7 mouse cellular contexts compared by ENCODE assay signal in genomic region chr2:27680058-27680457, GRCm38 (mm10). TPM values are rescaled to one million over a fixed set of nuclear protein-coding genes. Genes with fewer than 3 reads are reported as not detected.
DNase-seq lines count a peak whose midpoint lies in the region; ATAC-seq and TF ChIP-seq lines count a peak whose summit lies in the region.

No protein-coding gene starts in this region.

- no peak for TF ChIP-seq CTCF in spleen, adult 2 months (IDR thresholded peaks at IDR 0.05; ENCODE audit: extremely low read depth, insufficient read depth, insufficient read length, insufficient replicate concordance)

- no peak for TF ChIP-seq POLR2A in spleen, adult 2 months (IDR thresholded peaks at IDR 0.05; ENCODE audit: low read depth, low read length)

- no peaks in the 10 kb centered on the region for H3K36me3 ChIP-seq in spleen, adult 2 months (ENCODE audit: control insufficient read depth, insufficient read depth, low read length)
- H3K36me3 ChIP-seq in stomach, embryonic 15.5 days, result no peaks in the 10 kb centered on the region

- no peak overlapping the region for H3K4me3 ChIP-seq in spleen, adult 2 months (ENCODE audit: extremely low read depth, insufficient read depth, insufficient read length)
- peak overlapping the region; percentile 87; the same call in 1 of the 2 replicates for H3K4me3 ChIP-seq in stomach, embryonic 15.5 days (replicated peaks)

- DNase-seq in spleen, adult 2 months (ENCODE audit: low read depth in 1 of 2, low spot score in 2 of 2), result no peak
- no peak for DNase-seq in spleen, postnatal 10 days (ENCODE audit: low spot score in 2 of 2)
- peak; percentile 23 for DNase-seq in heart, postnatal 4 days
- DNase-seq in kidney, postnatal 4 days, result peak; percentile 18 to 46
- no peak for DNase-seq in adrenal gland, adult 8-10 months
- no peak for DNase-seq in layer of hippocampus, adult 9-10 months (ENCODE audit: low spot score)

- no peak for ATAC-seq in stomach, embryonic 15.5 days (ENCODE audit: insufficient read depth, low FRiP score, low read depth)

- H3K4me2 ChIP-seq in stomach, embryonic 15.5 days, result peak overlapping the region; percentile 94

- peak overlapping the region; percentile 56 for H3K27ac ChIP-seq in spleen, adult 2 months (ENCODE audit: insufficient read depth, low read length)
- peak overlapping the region; percentile 66 for H3K27ac ChIP-seq in stomach, embryonic 15.5 days

- 66% methylated on average over 6 of the region's 6 CpGs for WGBS in spleen, adult 2 months
- WGBS in stomach, embryonic 15.5 days, result 35% methylated on average over 6 of the region's 6 CpGs

- H3K4me1 ChIP-seq in spleen, adult 2 months (ENCODE audit: control insufficient read depth, insufficient read depth, insufficient read length), result no peaks in the 10 kb centered on the region; the same call in 1 of the 2 replicates
- peaks cover 74% of the 10 kb centered on the region for H3K4me1 ChIP-seq in stomach, embryonic 15.5 days

- H3K9me3 ChIP-seq in stomach, embryonic 15.5 days, result no peaks in the 10 kb centered on the region

- H3K27me3 ChIP-seq in spleen, adult 2 months (ENCODE audit: control insufficient read depth, insufficient read depth, low read length), result peaks cover 3% of the 10 kb centered on the region; the same call in 1 of the 2 replicates
- H3K27me3 ChIP-seq in stomach, embryonic 15.5 days (replicated peaks), result no peaks in the 10 kb centered on the region

- H3K9ac ChIP-seq in stomach, embryonic 15.5 days, result no peak overlapping the region; the same call in 1 of the 2 replicates

RNA-seq across cellular contexts. Expression of gene Rxra, which starts 3.8 kb away (rescaled TPM):
- 40.6 and 44.9 TPM in 2 replicates for polyA plus RNA-seq in spleen, adult 2 months (2012; rRNA removed)
- 10 to 100 TPM; 39.0 to 43.2 TPM for total RNA-seq in heart, postnatal 4 days (2021)
- 12.4 and 13.0 TPM in 2 replicates for polyA plus RNA-seq in stomach, embryonic 15.5 days (2015; fragmentation: Nextera tagmentation; extraction: Ambion mirVana)
- 10 to 100 TPM; 51.3 to 64.4 (median 56.7) TPM for total RNA-seq in adrenal gland, adult 8-10 months (2022)

Comparison
In these comparisons a context has a peak if more than half of its experiments do, and no peak if none do; other contexts are left out.
1. DNase-seq: peak in heart, postnatal 4 days (single experiment) and kidney, postnatal 4 days (2 of 2); none in spleen, adult 2 months (0 of 2), spleen, postnatal 10 days (0 of 2), adrenal gland, adult 8-10 months (single experiment) and layer of hippocampus, adult 9-10 months (single experiment).